17 mouse cellular contexts compared by ENCODE assay signal in the genomic region with DNA sequence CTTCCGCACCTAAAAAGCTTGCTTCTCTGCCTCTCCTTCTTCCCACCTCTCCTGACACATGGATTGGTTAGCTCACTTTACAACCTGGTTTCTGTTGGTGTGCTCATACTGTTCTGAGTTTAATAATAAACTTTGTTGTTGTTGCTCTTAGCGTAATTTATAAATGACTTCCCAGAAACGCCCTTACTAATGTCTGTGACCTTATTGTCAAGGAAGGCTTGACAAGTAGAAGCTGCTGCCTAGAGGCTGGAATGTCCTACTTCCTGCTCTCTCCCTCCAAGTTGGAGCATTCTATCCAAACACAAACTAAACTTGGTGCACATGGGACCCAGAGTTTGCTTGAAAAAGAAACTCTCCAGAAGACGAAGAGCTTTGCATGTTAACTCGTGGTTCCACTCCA.
A peak's percentile ranks its signal among the peaks of the same experiment; 100 is the strongest.
DNase-seq lines count a peak whose midpoint lies in the region; ATAC-seq and TF ChIP-seq lines count a peak whose summit lies in the region.
"Had no signal": no experiment of that assay in that cellular context is flagged by ENCODE, and none has a peak within 500 bp of the region (broad histone marks: within the 10 kb centered on the region; RNA-seq: fewer than 3 reads in every experiment).

No protein-coding gene starts in this region.

- H3K4me3 ChIP-seq in gastrocnemius, adult 2 months = no peak overlapping the region
- H3K4me3 ChIP-seq: embryonic facial prominence, embryonic 12.5 days; hindbrain, embryonic 12.5 days; liver, embryonic 15.5 days; midbrain, embryonic 10.5 days; myocyte had no signal

- no peak for DNase-seq in gastrocnemius, adult 2 months
- no peak for DNase-seq in gastrocnemius, adult 8-10 months (ENCODE audit: low spot score in 2 of 2)
- peak; percentile 18 for DNase-seq in lung, postnatal 25 days (ENCODE audit: low spot score)
- DNase-seq in lung, adult 18-20 months = no peak
- DNase-seq in kidney, postnatal 14 days = peak; percentile 64
- no peak for DNase-seq in layer of hippocampus, postnatal 10 days (ENCODE audit: low spot score in 2 of 2)
- no peak for DNase-seq in layer of hippocampus, adult 18-20 months (ENCODE audit: low spot score in 2 of 2)
- DNase-seq: cerebellum, postnatal 10 days; gastrocnemius, postnatal 10 days; right cerebral cortex, postnatal 14 days had no signal

- intact Hi-C loops in gastrocnemius, adult 2 months (cut with DNase I) = no loop called here

- peak overlapping the region; percentile 55 for H3K27ac ChIP-seq in gastrocnemius, adult 2 months
- H3K27ac ChIP-seq: embryonic facial prominence, embryonic 12.5 days; hindbrain, embryonic 12.5 days; liver, embryonic 15.5 days; midbrain, embryonic 10.5 days had no signal

- TF ChIP-seq CTCF in gastrocnemius, adult 2 months (IDR thresholded peaks at IDR 0.05) = no peak

- no peak for ATAC-seq in frontal cortex, adult (ENCODE audit: low TSS enrichment)
- ATAC-seq: Patski had no signal

Comparison
In these comparisons a context has a peak if more than half of its experiments do, and no peak if none do; other contexts are left out.
1. DNase-seq: peak in lung, postnatal 25 days (single experiment) and kidney, postnatal 14 days (single experiment); none in gastrocnemius, adult 2 months (single experiment), gastrocnemius, adult 8-10 months (0 of 2), lung, adult 18-20 months (0 of 2), layer of hippocampus, postnatal 10 days (0 of 2) and layer of hippocampus, adult 18-20 months (0 of 2).